Mouse (Mus musculus) adrenal gland, adult 8-10 months (tissue): Measurements from ENCODE around the gene Aim2. TPM values are rescaled to one million over a fixed set of nuclear protein-coding genes. Genes with fewer than 3 reads are reported as not detected.
A peak's percentile ranks its signal among the peaks of the same experiment; 100 is the strongest.

Experiments used
- DNase-seq: peaks from one replicate; pipeline ENCODE4 v3.0.0; 2022
- total RNA-seq, 4 experiments: library from RNA; stranded (reverse); gene quantifications; 2 replicates each; pipeline ENCODE4 v1.2.4; 2022

Aim2 gene
- total RNA-seq, 4 experiments from 2014 or later: 1.4 to 3.3 (median 1.9) TPM

DNA sequence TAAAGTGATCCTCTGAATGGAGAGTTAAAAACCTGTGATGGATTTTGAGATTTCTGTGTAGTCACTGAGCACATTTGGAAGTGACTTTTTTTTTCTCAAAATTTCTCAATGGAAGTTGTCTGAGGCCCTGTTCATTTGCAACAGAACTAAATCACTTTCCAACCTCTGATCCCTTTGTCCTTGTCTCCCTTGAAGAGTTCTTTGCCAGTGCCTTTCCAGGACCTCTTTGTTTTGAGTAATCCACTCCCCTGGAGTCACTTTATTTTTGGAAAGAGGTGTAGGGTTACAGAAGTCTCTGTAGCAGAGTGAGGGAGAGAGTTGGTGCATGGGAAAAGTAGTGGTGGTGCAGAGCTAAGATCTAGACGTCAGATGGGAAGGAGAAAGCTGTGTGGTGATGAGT lies 2.2 kb upstream of the Aim2 start:
- DNase-seq: no peak

DNA sequence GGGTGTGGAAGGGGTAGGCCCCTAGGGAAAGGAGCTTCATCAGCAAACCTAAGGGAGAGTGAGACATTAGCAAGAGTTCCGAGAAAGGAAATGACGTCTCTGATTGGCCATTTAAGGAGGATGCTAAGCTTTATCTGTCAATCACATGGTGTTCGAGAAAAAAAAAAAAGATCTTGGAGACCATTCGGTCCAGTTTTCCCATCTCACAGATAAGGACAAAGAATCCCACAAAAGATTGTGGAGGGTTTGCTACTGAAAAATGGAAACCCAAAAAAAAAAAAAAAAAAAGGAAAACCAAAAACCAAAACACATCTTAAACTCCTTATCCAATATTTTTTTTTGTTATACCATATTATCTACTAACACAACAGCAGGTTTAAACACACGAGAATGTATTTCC lies 1.5 kb upstream of the Aim2 start:
- no peak for DNase-seq

- DNase-seq: no peak
Observed at GRCm38 (mm10) chr1:173349946-173350345, 733 bp upstream of the Aim2 start.

DNA sequence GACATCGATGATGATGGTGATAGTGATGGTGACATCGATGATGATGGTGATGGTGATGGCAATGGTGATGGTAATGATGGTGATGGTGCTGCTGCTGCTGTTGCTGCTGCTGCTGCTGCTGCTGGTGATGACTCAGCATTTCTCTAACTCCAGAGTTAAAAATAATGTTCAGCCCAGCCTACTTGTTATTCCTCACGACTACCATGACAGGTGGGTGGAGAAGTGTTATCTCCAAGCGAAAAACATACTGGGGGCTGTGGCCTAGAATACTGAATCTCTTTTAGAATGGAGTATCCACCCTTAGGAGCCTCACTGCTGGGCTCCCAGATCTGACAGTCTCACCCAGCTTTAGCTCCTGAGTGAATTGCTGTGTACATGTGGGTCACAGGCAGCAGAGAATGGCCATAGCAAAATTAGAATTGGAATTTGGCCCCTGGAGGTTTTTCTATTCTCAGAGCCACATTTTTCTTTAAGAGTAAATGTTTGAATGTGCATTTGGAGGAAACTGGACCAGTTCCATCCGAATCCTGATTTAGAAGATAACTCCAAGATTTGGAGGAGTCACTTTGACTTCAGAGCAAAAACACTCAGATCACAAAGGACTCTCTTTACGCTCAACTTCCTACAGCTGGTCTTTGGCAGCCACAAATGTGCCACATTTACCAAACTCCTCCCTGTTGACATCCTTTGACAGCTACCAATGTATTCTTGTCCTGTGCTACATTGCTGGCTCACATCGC lies 4.6 kb downstream of the Aim2 start:
- DNase-seq: no peak

- DNase-seq: no peak
Observed at GRCm38 (mm10) chr1:173356699-173357098, 6.0 kb downstream of the Aim2 start.

DNA sequence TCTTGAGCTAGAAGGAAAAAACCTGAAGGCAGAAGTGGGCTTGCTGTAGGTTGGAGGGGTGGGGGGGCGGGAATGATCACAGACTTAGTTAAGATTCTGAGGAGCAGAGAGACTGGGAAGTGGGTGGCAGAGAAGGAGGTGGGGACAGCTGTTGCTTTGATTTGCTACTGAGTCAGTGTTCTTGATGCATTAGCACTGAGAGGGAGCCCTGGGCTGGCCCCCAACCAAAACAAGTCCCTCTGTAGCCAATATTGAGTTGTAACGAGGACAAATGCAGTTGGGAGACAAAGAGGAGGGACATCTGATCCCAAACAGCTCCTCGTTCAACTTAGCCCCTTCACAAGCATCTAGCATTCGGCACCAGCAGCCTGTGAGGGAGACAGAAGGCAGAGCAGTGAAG lies 7.1 kb downstream of the Aim2 start:
- no peak for DNase-seq

- DNase-seq: no peak
Observed at GRCm38 (mm10) chr1:173359590-173360290, 9.1 kb downstream of the Aim2 start.

DNA sequence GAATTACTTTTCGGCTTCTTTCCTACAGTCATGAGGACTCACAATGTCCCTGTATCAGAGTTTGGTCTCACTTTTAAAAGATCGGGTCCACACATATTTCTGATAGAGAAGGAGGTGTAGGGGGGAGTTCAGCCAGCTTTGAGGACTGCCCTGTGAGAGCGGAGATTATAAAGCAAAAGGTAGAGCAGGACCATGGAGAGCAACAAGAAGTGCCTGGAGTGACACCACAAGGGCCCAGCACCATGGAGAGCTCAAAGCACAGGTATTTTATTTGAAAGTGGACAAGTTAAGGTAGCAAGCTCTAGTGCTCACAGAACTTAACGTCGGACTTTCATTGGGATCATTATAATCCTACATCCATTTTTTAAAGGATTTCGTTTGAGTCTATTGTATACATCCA lies 11.0 kb downstream of the Aim2 start:
- DNase-seq: peak; percentile 18

DNA sequence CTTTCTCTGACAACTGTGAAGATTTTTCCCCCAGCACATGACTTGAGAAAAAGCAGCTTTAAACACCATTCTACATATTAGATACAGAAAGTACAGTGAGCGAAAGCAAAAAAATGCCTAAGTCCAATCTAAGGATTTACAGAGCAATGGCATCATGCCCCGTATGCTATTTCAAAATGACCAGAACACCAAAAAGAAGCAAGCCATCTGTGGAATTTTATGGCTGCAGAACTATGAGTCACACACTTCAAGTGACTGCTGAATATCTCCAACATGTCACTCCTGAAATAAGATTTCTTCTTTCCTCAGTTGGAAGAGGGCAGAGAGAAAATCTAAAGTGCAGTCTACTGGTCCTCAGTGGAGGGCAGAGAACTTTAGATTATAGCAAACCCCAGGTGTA lies 12.8 kb downstream of the Aim2 start:
- DNase-seq: no peak

DNA sequence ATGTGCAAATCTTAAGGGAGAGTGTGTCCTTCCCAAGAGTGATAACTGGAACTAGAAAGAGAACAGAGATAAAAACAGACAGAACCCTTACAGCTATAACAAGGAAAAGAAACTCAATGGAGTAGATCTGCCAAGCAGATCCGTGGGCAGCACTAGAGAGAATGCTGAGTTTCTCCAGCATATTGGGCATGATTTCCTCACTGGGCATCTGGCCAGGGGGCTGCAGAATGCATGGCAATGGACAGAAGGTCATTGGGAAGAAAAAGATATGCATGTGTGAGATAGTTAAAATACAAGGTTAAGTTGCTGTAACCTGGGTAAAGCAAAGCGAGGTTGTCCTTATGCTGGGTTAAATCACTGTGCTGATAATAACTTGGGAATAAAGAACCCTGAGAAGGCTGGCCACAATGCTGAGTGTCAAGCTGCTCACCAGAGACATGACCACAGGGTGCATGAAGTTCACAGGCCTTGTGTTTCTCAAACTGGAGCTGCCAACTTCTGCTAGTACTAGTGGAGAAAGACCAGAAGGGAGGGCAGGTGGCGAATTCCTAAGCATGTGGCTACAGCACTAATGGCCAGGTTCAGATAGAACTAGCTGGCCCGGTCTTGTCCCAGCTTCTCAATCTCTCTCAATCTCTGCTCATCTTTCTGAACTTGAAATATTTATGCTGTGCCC lies 13.6 kb downstream of the Aim2 start:
- DNase-seq: no peak

DNA sequence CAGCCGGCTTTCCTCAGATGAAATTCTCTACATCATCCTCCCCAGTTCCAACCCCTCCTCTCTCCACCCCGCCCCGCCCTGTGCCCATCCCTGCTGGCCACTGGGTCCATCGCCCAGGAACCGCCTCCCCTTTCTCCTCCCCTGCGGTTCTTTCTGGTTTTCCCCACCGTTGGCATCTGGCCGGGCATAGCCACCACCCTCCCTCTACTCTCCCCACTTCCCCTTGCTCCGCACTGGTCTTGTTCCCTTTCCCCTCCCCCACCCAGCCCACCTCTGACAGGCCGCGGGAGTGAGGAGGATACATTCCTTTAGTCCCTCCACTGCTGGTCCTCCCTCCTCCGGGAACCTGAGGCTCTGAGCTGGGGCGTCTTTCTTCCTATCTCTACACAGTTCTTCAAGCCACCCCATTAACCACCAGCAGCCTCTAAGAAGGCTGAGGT lies 15.3 kb downstream of the Aim2 start:
- no peak for DNase-seq

DNA sequence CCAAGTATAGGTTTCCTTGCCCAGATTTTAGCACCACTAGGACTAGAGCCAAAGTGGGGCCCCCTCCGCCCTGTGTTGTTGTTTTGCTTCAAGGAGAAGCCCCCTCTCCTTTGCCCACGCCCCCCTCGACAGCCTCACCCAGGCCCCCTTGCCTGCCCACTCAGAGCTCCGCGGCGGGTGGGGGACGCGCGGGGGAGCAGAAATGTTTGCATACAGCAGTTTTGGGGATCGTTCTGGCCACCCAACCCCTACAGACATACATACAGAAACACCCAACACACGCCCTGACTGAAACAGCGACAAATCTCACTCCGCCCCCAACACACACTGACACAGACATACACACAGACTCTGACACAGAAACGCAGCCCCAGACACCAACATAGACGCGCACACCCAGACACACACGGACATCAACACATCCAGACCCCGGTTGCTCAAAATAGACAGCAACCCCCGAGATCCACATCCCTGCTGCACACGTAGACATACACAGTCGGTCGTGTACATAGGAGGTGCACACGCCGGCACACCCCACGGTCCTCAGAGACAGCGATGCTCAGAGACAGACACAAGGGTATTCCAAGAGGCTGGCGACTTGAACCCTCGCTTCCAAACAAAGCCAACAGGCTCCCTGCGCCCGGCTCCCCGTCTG lies 16.1 kb downstream of the Aim2 start:
- no peak for DNase-seq

- DNase-seq: no peak
Observed at GRCm38 (mm10) chr1:173367356-173368046, 16.8 kb downstream of the Aim2 start, which contains the start of gene Cadm3. Cadm3 (minus strand) TSS chr1:173367695.

GRCm38 (mm10) chr1:173369611-173370010 lies 18.9 kb downstream of the Aim2 start:
- no peak for DNase-seq

DNA sequence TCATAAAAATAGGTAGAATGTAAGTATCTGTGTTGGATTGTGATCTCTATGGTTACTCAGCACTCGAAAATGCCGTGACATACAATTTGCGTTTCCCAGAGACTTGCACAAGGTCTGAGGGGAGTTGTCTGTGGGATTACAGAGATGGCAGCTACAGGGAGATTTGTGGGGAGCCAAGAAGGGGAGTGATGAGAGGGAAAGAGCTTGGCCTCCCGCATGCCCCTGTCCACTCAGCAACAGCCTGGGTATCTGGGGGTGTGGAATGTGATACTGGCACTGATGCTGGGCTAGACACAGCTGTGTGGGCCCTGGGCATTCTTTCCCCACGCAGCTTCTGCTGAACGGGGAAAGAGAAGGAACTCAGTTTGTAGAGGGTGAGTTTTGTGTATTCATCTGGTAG lies 19.8 kb downstream of the Aim2 start:
- DNase-seq: no peak

DNA sequence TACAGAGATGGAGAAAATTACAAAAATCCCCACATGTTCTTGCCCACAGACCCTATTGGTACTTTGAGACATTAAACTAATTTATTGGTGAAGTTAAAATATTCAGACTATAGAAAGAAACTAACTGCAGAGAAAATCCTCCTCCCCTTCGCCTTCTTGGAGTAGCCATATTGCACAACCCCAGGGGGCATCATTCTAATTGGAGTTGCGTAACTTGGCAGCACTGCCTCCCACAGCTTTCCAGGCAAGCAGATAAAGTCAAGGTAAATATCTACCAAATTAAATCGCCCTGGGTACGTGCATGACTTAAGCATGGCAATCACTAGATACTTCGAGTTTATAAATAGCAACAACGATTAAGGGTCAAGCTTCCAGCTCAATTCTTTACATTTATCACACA lies 20.9 kb downstream of the Aim2 start:
- no peak for DNase-seq

DNA sequence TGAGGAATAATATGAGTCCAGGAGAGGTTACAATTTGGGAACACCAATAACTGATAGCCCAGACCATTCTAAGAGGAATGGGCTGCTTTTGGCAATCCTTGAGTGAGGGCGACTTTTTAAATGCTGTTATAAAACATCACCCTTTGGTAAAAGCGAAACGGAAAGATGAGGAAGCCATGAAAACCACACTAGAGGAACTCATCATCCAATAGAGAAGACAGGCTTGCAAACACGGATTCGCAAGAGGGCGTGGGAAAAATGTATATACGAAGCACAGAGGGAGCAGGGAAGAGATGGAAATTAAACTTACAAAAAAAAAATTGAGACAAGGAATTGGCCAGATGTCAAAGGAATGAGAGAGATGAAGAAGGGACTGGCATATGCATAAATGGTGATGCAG lies 23.3 kb downstream of the Aim2 start:
- no peak for DNase-seq

DNA sequence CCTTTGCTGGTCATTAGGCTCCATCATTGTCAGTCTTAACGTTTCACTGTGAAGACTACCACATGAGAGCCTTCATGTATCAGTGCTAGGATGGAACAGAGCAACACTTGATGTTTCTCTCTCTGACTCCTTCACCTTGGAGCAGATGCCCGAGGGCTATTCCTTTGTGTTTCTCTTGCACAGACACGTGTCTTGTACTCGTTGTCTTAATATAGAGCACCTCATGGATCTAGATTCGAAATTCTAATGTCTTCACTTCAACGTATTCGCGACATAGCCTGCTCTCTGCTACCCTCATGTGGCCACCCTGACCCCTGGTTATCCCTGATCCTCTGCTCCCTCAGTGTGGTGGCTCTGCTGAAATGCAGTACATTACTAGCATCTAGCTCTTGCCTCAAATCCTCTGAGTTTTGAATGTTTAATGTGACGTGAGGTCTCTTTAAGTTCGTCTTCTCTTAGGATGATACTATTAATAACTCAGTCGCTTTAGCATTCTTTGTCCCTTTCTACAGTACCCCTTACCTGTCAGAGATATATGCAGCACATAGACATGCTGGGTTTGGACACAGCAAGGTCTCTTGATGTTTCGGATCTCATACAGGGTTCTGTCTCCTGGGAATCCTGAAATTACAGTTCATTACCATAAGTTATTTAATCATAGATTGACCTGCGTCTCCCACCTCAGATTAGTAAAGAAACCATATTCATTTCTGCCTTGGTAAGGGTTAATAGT lies 26.9 kb downstream of the Aim2 start:
- no peak for DNase-seq

DNA sequence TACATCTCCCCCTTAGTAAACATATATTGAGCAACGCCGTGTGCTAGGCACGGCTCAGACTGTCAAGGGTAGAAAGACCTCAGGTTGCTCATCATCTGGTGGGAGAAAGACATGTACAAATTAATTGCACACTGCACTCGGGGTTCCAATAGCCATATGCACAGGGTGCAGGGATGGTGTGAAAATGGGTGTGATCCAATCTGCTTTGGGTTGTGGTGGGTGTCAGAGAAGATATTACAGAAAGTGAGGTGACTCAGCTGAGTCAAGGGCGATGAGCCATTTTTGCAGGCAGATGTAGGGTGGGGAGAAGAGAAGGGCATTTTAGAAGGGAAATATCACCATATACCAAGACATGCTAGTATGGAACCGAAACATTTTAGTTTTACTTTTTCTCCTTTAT lies 30.8 kb downstream of the Aim2 start:
- DNase-seq: no peak

DNA sequence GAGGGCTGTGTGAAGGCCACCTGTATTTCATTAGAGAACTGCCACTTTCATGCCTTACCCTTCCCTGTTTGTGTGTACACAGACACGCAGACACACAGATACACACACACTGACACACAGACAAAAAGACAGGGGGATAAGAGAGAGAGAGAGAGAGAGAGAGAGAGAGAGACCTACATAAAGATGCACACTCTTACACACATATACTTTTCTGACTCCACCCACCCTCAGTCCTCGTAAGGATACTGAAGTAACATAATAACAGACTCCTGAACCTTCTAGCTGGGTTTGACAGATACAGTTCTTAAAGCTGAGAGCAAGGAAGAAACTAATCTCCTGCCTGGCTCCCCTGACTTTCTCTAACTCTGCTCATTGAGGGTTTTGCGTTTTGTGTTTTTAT lies 38.8 kb downstream of the Aim2 start:
- no peak for DNase-seq

GRCm38 (mm10) chr1:173389901-173390401 lies 39.3 kb downstream of the Aim2 start:
- no peak for DNase-seq

GRCm38 (mm10) chr1:173391754-173392153 lies 41.1 kb downstream of the Aim2 start:
- DNase-seq: no peak
